Mouse (Mus musculus) erythroid progenitor cell, adult 5-6 weeks (primary cell): ENCODE measurements around the gene Wnt2. TPM values are rescaled to one million over a fixed set of nuclear protein-coding genes. Genes with fewer than 3 reads are reported as not detected.

Source experiments
- ATAC-seq: replicated peaks from 2 replicates; pipeline ENCODE4 v1.8.0; 2016; ENCODE audit warnings: moderate number of reproducible peaks, mild to moderate bottlenecking, moderate TSS enrichment, inconsistent platforms; ENCODE audit not compliant: poor library complexity, low FRiP score, severe bottlenecking
- total RNA-seq, 2 experiments: library from RNA; stranded (forward) in 1 of 2; stranded (reverse) in 1 of 2; fragments of 150-400 nt in 1 of 2; fragments of 186-747, 209-891 nt in 1 of 2; gene quantifications; 2 replicates each; pipeline versions ENCODE4 v1.2.3 to v1.2.4; 2015 to 2017; ENCODE audit warnings: low replicate concordance in 2 of 2

Wnt2 gene
- total RNA-seq, 2 experiments from 2014 or later, result not detected

- ATAC-seq, result no peak
Observed at GRCm38 (mm10) chr6:17979361-17979760, 51.0 kb downstream of the Wnt2 start.

GRCm38 (mm10) chr6:17978881-17979280 is 51.5 kb downstream of the Wnt2 start:
- no peak for ATAC-seq

DNA sequence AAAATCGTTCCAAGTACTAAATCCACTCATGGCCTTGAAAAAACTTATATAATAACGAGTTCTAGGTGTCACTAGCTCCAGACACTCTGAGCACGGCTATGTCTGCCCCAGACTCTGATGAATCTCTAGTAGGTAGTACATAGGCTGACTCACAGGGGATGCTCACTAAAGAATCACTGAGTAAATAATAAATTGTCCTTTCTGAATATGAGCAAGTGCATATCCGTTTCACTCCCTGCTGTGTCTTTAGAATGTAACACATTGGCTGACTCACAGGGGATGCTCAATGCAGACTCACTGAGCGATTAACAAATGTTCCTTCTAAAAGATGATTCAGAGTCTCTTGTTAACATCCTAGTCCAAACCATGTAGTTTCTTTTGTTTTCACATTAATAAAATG is 52.1 kb downstream of the Wnt2 start:
- ATAC-seq, result no peak

DNA sequence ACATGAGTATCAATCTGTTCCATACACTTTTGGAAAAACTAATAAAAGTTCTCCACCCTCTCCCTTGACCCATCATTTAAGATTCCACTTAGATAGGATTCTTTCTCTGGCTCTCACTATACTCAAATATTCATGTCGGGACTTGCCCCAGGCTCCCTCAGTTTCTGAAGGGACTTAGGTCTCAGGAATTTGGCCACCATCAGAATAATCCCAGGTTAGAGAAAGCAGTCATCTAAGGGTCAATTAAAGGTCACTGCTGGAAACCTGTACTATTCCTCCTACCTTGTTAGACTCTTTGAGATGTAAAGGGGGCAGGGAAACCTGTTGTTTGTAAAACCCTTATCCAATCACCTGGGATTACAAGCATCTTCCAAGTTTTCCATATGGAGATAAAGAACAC is 53.2 kb downstream of the Wnt2 start:
- ATAC-seq, result no peak

DNA sequence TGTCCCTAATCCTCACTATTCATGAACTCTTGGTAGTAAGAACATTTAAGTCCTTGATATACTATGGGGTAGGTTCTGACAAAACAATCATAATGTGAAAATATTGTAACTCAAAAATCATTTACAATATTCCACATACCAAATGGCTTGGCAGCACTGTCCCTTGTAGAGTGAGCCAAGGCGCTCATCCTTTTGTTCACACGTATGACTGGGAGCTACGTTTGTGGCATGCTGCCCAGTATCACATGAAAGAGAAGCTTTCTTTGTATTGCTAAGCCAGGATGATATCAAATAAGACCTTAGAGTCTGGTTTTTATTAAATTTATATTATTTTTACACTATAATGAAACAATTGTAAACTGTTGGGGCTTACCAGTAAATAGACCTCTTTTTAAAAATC is 56.0 kb downstream of the Wnt2 start:
- no peak for ATAC-seq

GRCm38 (mm10) chr6:17971393-17971792 is 59.0 kb downstream of the Wnt2 start:
- no peak for ATAC-seq

GRCm38 (mm10) chr6:17969815-17970214 is 60.6 kb downstream of the Wnt2 start:
- ATAC-seq, result no peak

DNA sequence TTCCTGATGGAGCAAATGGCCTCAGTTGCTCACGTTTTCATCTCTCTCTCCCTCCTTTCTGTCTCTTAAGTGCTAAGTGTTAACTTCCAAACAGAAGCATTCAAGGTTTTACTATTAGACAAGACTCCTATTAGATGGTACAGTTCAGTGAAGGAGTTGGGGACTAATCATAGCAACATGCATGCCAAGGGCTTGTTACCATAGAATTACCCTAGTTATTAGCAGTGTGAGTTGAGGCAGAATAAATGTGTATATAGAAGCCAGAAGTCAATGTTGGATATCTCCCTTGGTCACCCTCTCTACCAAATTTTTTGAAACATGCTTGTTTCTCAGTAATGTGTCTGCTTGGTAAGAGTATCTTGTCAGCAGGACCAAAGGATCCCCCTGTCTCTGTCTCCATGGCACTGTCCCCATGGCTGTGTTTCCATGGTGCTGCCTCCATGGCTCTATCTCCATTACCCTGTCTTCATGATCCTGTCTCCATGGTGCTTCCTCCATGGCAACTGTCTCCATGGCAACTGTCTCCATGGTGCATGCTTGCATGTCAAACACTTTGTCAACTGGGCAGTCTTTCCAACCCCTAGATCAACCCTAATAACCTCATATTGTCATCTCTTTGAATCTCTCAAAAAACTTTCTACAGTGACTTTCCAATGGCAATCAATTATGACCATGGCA is 61.8 kb downstream of the Wnt2 start:
- no peak for ATAC-seq

DNA sequence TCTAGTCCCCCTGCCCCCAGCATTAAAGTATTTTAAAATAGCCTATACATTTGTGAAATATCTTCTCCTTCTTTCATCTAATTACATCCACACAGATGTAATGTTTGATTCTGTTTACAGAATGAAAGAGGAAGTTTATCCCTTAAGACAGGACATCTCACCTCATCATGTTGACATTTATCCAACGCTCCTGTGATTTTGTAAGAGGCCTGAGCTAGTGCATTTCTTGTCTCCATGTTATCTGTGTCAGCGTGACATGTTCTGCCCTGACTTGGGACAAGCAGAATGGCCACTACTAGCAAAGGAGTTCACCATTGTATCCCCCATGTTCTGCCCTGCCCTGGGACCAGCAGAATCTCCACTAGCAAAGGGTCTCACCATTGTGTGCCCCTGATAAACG is 66.9 kb downstream of the Wnt2 start:
- ATAC-seq, result no peak

- ATAC-seq, result no peak
Observed at GRCm38 (mm10) chr6:17951779-17952178, 78.6 kb downstream of the Wnt2 start.

DNA sequence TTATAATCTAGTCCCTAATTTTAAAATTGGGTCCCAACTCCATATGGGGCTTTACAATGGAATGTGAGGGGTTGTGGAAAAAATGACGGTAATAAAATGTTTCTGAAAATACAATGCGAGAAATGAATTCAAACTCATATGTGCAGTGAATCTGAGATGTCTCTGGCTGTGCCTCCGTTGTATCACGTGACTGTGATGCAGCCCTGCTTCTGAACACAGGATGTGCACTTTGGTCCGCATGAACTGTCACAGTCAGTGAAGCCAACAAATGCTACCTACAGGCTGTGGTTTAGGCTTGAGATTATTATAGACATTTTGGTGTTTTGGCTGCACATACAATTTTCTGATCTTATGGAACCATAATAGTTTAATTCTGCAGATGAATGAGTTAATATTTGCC is 81.3 kb downstream of the Wnt2 start:
- ATAC-seq, result no peak

GRCm38 (mm10) chr6:17947130-17947831 is 83.1 kb downstream of the Wnt2 start:
- ATAC-seq, result no peak

- ATAC-seq, result no peak
Observed at GRCm38 (mm10) chr6:17946456-17946855, 83.9 kb downstream of the Wnt2 start.

- ATAC-seq, result no peak
Observed at GRCm38 (mm10) chr6:17943877-17944617, 86.3 kb downstream of the Wnt2 start.

DNA sequence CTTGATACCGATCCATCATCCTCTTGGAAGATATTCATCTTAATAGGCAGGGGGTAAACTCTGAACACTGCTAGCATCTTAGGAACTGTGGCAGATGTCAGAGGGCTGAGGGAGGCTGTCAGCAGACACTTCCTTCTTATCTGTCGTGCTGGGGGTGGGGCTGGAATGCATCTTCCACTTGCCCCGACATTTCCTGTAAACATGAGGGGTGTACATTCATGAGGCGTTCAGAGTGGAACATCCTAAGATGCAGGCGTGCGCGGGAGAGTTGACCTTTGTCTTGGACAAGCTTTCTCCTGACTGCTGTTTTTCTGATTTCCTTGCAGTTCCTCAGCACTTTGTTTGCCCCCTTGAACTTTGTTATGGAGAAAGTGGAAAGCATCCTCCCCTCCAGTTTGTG is 88.0 kb downstream of the Wnt2 start:
- no peak for ATAC-seq

GRCm38 (mm10) chr6:17941916-17942315 is 88.5 kb downstream of the Wnt2 start:
- no peak for ATAC-seq

Other genes starting within 250 kb of the Wnt2 start
- not detected in 2 replicates for gene Asz1, start 78.5 kb upstream of the Wnt2 start, total RNA-seq (2015; ENCODE audit: low replicate concordance)
- not detected in 2 replicates for gene Asz1, start 78.5 kb upstream of the Wnt2 start, total RNA-seq (2017; ENCODE audit: low replicate concordance)
- gene Cftr, start 140.1 kb upstream of the Wnt2 start, total RNA-seq (2015; ENCODE audit: low replicate concordance), result not detected in 2 replicates
- not detected in 2 replicates for gene Cftr, start 140.1 kb upstream of the Wnt2 start, total RNA-seq (2017; ENCODE audit: low replicate concordance)